Mouse (Mus musculus) ES-E14 (cell line): ENCODE measurements around the gene Fam187b.

Experiments
- CHD2 ChIP-seq: IDR thresholded peaks from 2 replicates; pipeline ENCODE4 v1.6.1; 2014; ENCODE audit warnings: mild to moderate bottlenecking, low read depth, low read length, inconsistent platforms
- HCFC1 ChIP-seq: IDR thresholded peaks from 2 replicates; pipeline ENCODE4 v1.6.1; 2012; ENCODE audit warnings: low read length, inconsistent platforms, borderline replicate concordance; ENCODE audit not compliant: insufficient read depth
- ZNF384 ChIP-seq: IDR thresholded peaks from 2 replicates; pipeline ENCODE4 v1.6.1; 2012; ENCODE audit warnings: low read depth, low read length, inconsistent platforms

- no peak for TF ChIP-seq HCFC1
- TF ChIP-seq ZNF384 = no peak
- TF ChIP-seq CHD2 = no peak
Measured at GRCm38 (mm10) chr7:31007775-31008174, 34.2 kb downstream of the Fam187b start.
